Mouse (Mus musculus) small intestine, adult 2 months (tissue): Measurements from ENCODE around the gene Zfhx3.

Experiments
- CTCF ChIP-seq: fragments of 200-500 bp; IDR thresholded peaks from 2 replicates; pipeline ENCODE4 v1.5.1; 2012; ENCODE audit warnings: low read depth, mild to moderate bottlenecking, control low read depth, inconsistent platforms, low read length, moderate library complexity, mixed read lengths; ENCODE audit not compliant: insufficient replicate concordance, insufficient read length; ENCODE audit errors: extremely low read depth
- POLR2A ChIP-seq: fragments of 200-500 bp; IDR thresholded peaks from 2 replicates; pipeline ENCODE4 v1.6.1; 2012; ENCODE audit warnings: low read depth, mild to moderate bottlenecking, control low read depth, inconsistent platforms, low read length, moderate library complexity

DNA sequence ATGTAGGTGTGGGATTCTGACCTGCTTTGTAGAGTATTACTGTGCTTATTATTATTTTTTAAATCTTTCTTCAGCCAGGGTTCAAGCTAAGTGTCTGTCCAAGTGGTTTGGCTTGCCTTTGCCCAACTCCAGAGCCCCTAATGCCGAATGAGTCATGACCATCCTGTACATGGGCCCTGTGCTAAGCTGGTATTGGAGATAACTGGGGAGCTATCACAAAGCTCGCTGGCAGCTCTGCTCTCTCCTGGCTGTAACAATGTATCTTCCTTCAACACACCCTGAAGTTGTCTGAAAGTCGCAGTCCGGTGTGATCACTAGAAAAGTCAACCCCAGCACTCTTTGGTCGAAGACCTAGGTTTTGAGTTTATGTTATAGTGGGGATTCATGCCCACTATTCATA is 1049.0 kb downstream of the Zfhx3 start:
- TF ChIP-seq POLR2A (no peak), CTCF (no peak)
